Mouse (Mus musculus): ENCODE measurements around the gene Fip1l1. TPM values are rescaled to one million over a fixed set of nuclear protein-coding genes. Genes with fewer than 3 reads are reported as not detected.

Gene Fip1l1
- 55.6 and 57.2 TPM in 2 replicates for polyA plus RNA-seq (2015; fragmentation: Nextera tagmentation; extraction: Ambion mirVana)

- WGBS: under 1% methylated on average over 73 of the region's 73 CpGs
Measured at GRCm38 (mm10) chr5:74535240-74536021, at the start of gene Fip1l1. Gene Fip1l1 (plus strand): TSS chr5:74535449.

GRCm38 (mm10) chr5:74492705-74493104 is 42.5 kb upstream of the Fip1l1 start:
- no peak overlapping the region for H3K9ac ChIP-seq
- no peak for ATAC-seq (ENCODE audit: extremely low read depth, insufficient number of reproducible peaks, low FRiP score, low TSS enrichment)
- no peaks in the 10 kb centered on the region for H3K4me1 ChIP-seq
- no peak overlapping the region for H3K27ac ChIP-seq (replicated peaks)
- H3K4me2 ChIP-seq: no peak overlapping the region
- no peaks in the 10 kb centered on the region for H3K9me3 ChIP-seq
- no peak overlapping the region for H3K4me3 ChIP-seq
- 74% methylated on average over 3 of the region's 3 CpGs for WGBS
- no peaks in the 10 kb centered on the region for H3K27me3 ChIP-seq (replicated peaks)
- no peaks in the 10 kb centered on the region for H3K36me3 ChIP-seq

More at GRCm38 (mm10) chr5:74535240-74536021, at the start of gene Fip1l1:
- Histone ChIP-seq H3K4me2 (peak within 1 kb of the TSS; percentile 76), H3K4me1 (peaks cover 38% of the 10 kb centered on the region), H3K9ac (peak within 1 kb of the TSS; percentile 95), H3K27ac (replicated peaks) (peak within 1 kb of the TSS; percentile 95), H3K9me3 (no peaks in the 10 kb centered on the region), H3K4me3 (peak within 1 kb of the TSS; percentile 89), H3K36me3 (peaks cover 22% of the 10 kb centered on the region), H3K27me3 (replicated peaks) (no peaks in the 10 kb centered on the region)
- peak; percentile 81 for ATAC-seq (ENCODE audit: extremely low read depth, insufficient number of reproducible peaks, low FRiP score, low TSS enrichment)

DNA sequence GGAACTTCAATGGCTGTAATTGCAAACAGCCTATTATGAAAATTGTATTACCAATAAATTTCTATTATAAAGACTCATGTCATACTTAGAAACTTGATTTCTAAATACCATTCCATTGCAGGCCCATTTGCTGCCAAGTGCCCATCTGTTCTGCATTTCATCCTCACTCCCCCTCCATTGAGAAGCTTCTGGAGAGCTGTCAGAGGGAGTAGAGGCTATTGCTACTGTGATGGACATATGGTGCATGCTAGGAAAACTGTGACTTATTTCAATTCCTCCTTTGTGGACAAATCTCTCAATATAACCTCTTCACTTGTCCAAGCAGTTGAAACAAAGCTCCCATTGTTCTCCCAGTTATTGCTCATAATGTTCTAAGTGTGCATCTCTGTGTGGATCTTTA is 23.6 kb upstream of the Fip1l1 start:
- Histone ChIP-seq H3K27me3 (replicated peaks) (no peaks in the 10 kb centered on the region), H3K4me1 (no peaks in the 10 kb centered on the region), H3K36me3 (peaks cover 5% of the 10 kb centered on the region; the same call in 1 of the 2 replicates), H3K27ac (replicated peaks) (no peak overlapping the region), H3K9ac (no peak overlapping the region), H3K4me3 (no peak overlapping the region), H3K4me2 (no peak overlapping the region), H3K9me3 (no peaks in the 10 kb centered on the region)
- no peak for ATAC-seq (ENCODE audit: extremely low read depth, insufficient number of reproducible peaks, low FRiP score, low TSS enrichment)

DNA sequence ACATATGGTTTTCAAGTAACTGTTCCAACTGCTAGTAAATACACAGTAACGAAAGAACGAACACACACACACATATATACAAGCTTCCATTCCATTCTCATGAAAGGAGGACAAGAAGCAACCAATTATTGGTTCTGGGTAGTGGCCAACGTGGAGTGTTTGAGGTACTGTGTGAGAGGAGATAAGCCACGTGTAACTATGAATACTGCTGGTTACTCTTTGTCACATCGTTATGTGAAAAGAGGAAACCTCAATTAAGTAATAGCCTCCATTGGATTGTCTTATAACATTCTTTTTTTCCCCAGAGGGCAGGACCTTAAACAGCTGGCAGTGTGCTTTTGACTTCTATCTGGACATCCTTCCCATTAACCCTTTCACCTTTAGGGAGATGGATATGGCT is 8.2 kb upstream of the Fip1l1 start:
- Histone ChIP-seq H3K4me2 (no peak overlapping the region), H3K36me3 (no peaks in the 10 kb centered on the region), H3K4me3 (no peak overlapping the region), H3K27ac (replicated peaks) (no peak overlapping the region), H3K9me3 (no peaks in the 10 kb centered on the region), H3K27me3 (replicated peaks) (no peaks in the 10 kb centered on the region), H3K9ac (no peak overlapping the region), H3K4me1 (peaks cover 15% of the 10 kb centered on the region)
- ATAC-seq (ENCODE audit: extremely low read depth, insufficient number of reproducible peaks, low FRiP score, low TSS enrichment): no peak
- 70% methylated on average over 5 of the region's 5 CpGs for WGBS

GRCm38 (mm10) chr5:74530785-74531184 is 4.5 kb upstream of the Fip1l1 start:
- 19% methylated on average over 16 of the region's 16 CpGs for WGBS

GRCm38 (mm10) chr5:74531630-74532280 is 3.5 kb upstream of the Fip1l1 start, which contains the start of gene Scfd2:
Gene Scfd2 (minus strand): TSS chr5:74531759.
- peak within 1 kb of the TSS; percentile 96 for H3K4me2 ChIP-seq
- H3K36me3 ChIP-seq: no peaks in the 10 kb centered on the region
- ATAC-seq (ENCODE audit: extremely low read depth, insufficient number of reproducible peaks, low FRiP score, low TSS enrichment): peak; percentile 82
- peak within 1 kb of the TSS; percentile 72 for H3K27ac ChIP-seq (replicated peaks)
- no peaks in the 10 kb centered on the region for H3K9me3 ChIP-seq
- H3K27me3 ChIP-seq (replicated peaks): no peaks in the 10 kb centered on the region
- peaks cover 28% of the 10 kb centered on the region for H3K4me1 ChIP-seq
- peak within 1 kb of the TSS; percentile 82 for H3K4me3 ChIP-seq
- H3K9ac ChIP-seq: peak within 1 kb of the TSS; percentile 80
- WGBS: 6% methylated on average over 35 of the region's 35 CpGs

More at GRCm38 (mm10) chr5:74530785-74531184, 4.5 kb upstream of the Fip1l1 start:
- Histone ChIP-seq H3K36me3 (no peaks in the 10 kb centered on the region), H3K4me3 (peak overlapping the region; percentile 82), H3K27me3 (replicated peaks) (no peaks in the 10 kb centered on the region), H3K9me3 (no peaks in the 10 kb centered on the region), H3K27ac (replicated peaks) (no peak overlapping the region), H3K4me2 (peak overlapping the region; percentile 96), H3K9ac (peak overlapping the region; percentile 80), H3K4me1 (peaks cover 21% of the 10 kb centered on the region)
- no peak for ATAC-seq (ENCODE audit: extremely low read depth, insufficient number of reproducible peaks, low FRiP score, low TSS enrichment)

GRCm38 (mm10) chr5:74536180-74536947 is 1.1 kb downstream of the Fip1l1 start:
- no peak for ATAC-seq (ENCODE audit: extremely low read depth, insufficient number of reproducible peaks, low FRiP score, low TSS enrichment)
- Histone ChIP-seq H3K4me1 (peaks cover 36% of the 10 kb centered on the region), H3K9me3 (no peaks in the 10 kb centered on the region), H3K4me2 (peak overlapping the region; percentile 76), H3K36me3 (peaks cover 29% of the 10 kb centered on the region), H3K9ac (peak overlapping the region; percentile 95), H3K27me3 (replicated peaks) (no peaks in the 10 kb centered on the region), H3K4me3 (peak overlapping the region; percentile 89), H3K27ac (replicated peaks) (peak overlapping the region; percentile 95)
- WGBS: 37% methylated on average over 12 of the region's 12 CpGs

GRCm38 (mm10) chr5:74545606-74546005 is 10.4 kb downstream of the Fip1l1 start:
- peaks cover 7% of the 10 kb centered on the region; the same call in 1 of the 2 replicates for H3K4me1 ChIP-seq
- H3K36me3 ChIP-seq: peaks cover 85% of the 10 kb centered on the region
- no peak overlapping the region for H3K27ac ChIP-seq (replicated peaks)
- no peak overlapping the region for H3K9ac ChIP-seq
- H3K9me3 ChIP-seq: no peaks in the 10 kb centered on the region
- no peak for ATAC-seq (ENCODE audit: extremely low read depth, insufficient number of reproducible peaks, low FRiP score, low TSS enrichment)
- H3K4me2 ChIP-seq: no peak overlapping the region
- H3K27me3 ChIP-seq (replicated peaks): no peaks in the 10 kb centered on the region
- 92% methylated on average over 4 of the region's 4 CpGs for WGBS
- no peak overlapping the region for H3K4me3 ChIP-seq

DNA sequence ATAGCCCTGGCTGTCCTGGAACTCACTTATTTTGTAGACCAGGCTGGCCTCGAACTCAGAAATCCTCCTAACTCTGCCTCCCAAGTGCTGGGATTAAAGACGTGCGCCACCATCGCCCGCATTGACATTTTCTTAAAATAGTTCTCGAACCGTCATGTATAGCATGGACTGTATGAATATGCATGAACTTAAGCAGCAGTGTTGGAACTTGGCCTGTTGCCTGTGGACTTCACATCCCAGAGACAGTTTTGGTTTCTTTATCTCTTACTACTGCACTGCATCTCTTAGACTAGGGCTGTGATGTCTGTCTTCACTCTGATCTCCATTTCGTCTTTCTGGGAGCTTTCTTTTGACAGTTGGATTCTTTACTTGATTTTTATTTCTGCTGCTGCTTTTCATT is 14.3 kb downstream of the Fip1l1 start:
- Histone ChIP-seq H3K4me3 (no peak overlapping the region), H3K4me2 (no peak overlapping the region), H3K36me3 (peaks cover 86% of the 10 kb centered on the region), H3K9me3 (no peaks in the 10 kb centered on the region), H3K27ac (replicated peaks) (no peak overlapping the region), H3K4me1 (peaks cover 5% of the 10 kb centered on the region; the same call in 1 of the 2 replicates), H3K9ac (no peak overlapping the region), H3K27me3 (replicated peaks) (no peaks in the 10 kb centered on the region)
- 78% methylated on average over 8 of the region's 8 CpGs for WGBS
- ATAC-seq (ENCODE audit: extremely low read depth, insufficient number of reproducible peaks, low FRiP score, low TSS enrichment): no peak

- no peak for ATAC-seq (ENCODE audit: extremely low read depth, insufficient number of reproducible peaks, low FRiP score, low TSS enrichment)
- no peak overlapping the region for H3K27ac ChIP-seq (replicated peaks)
- H3K4me2 ChIP-seq: no peak overlapping the region
- no peaks in the 10 kb centered on the region for H3K27me3 ChIP-seq (replicated peaks)
- peaks cover 8% of the 10 kb centered on the region; the same call in 1 of the 2 replicates for H3K4me1 ChIP-seq
- H3K36me3 ChIP-seq: peaks cover 82% of the 10 kb centered on the region
- H3K4me3 ChIP-seq: no peak overlapping the region
- no peaks in the 10 kb centered on the region for H3K9me3 ChIP-seq
- 93% methylated on average over 1 of the region's 1 CpGs for WGBS
- no peak overlapping the region for H3K9ac ChIP-seq
Measured at GRCm38 (mm10) chr5:74561151-74561550, 25.9 kb downstream of the Fip1l1 start.

- H3K36me3 ChIP-seq: peaks cover 60% of the 10 kb centered on the region
- no peak for ATAC-seq (ENCODE audit: extremely low read depth, insufficient number of reproducible peaks, low FRiP score, low TSS enrichment)
- no peak overlapping the region for H3K27ac ChIP-seq (replicated peaks)
- H3K4me2 ChIP-seq: no peak overlapping the region
- H3K4me3 ChIP-seq: no peak overlapping the region
- 82% methylated on average over 6 of the region's 6 CpGs for WGBS
- no peaks in the 10 kb centered on the region for H3K9me3 ChIP-seq
- no peaks in the 10 kb centered on the region for H3K27me3 ChIP-seq (replicated peaks)
- H3K4me1 ChIP-seq: peaks cover 14% of the 10 kb centered on the region
- no peak overlapping the region for H3K9ac ChIP-seq
Measured at GRCm38 (mm10) chr5:74571767-74572166, 36.5 kb downstream of the Fip1l1 start.
